Mouse (Mus musculus): ENCODE results near the gene Avil.

Avil gene

GRCm38 (mm10) chr10:127000529-127000928 lies at the start of gene Avil:
Avil (plus strand) TSS chr10:127000709.
- DNase-seq (ENCODE audit: low read depth): peak; percentile 39

DNA sequence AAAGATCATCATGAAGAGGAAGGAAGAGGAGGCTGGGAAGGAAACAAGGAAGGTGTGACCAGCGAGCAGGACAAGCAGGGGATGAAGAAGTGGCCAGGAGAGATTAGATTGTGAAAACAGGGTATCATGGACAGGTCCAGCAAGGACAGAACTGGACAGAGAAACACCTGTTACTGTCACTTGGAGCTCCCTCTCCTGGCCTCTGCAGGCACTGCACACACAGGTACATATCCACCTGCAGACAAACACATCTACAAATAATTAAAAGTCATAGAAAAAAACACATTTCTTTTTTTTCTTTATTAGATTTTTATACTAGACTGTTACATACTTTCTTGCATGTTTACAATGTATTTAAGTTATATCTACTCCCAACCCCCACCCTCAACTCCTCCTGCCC lies 48.1 kb upstream of the Avil start:
- no peak for DNase-seq (ENCODE audit: low read depth)

GRCm38 (mm10) chr10:126953029-126953471 lies 47.5 kb upstream of the Avil start:
- no peak for DNase-seq (ENCODE audit: low read depth)

DNA sequence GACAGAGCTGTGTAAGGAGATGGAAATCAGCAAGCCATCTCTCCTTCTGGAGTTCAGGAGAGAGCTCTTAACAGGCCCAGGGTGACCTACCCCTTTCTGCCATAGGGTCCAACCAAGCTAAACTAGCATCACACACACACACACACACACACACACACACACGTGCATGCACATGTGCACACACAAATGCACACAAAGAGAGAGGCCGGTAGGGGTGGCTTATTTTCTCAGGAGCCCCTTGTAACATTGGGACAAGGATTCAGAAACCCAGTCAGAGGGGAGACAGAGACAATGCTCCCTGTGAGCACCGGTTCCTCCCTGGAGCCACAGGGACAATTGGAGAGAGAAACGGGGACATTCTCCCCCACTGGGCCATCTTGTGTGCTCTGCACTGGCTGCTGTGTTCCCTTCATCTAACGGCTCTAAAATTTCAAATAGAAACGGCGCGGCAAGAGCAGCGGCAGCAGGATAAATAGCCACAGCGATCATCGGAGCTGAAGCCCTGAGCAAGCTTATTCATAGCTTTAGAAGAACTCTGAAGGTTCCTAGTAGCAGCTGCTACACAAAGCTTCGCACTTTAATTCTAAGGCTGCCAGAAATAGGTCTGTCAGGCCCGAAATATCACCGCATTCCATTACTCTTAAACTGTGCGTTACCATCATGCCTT lies 43.7 kb upstream of the Avil start:
- no peak for DNase-seq (ENCODE audit: low read depth)

DNA sequence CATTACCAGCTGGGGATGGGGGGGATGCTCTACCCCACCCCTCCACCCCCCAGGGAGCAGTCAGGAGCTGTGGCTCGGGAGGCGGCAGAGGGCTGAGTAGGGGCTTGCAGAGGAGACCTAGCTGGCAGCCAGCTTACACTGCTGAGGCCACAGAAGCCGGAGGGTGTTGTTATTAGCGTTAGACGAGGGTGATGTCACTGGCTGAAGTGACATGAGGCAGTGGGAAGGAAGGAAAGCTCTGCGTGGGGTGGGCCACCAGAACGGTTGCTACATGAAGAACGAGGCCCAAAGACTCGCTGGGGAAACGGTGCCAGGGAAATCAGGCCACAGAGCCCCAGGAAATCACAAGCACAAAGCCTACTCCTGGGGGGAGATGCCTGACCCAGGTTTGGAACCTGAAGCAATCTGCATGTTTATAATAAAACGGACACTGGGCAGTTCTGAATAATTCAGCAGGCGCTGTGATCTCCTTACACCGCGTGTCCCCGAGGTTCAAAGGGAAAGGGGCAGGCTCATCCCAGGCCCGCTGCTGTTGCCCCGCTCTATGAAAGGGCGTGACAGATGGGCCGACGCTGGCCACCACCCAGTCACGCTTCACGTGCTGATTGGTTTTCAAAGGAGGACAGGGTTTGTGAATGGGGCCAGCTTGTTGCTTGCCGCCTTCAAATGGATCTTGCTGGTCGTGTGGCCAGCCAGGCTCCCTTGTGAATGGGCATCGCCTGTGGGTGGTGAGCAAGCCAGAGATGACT lies 43.0 kb upstream of the Avil start:
- DNase-seq (ENCODE audit: low read depth): no peak

- DNase-seq (ENCODE audit: low read depth): no peak
Measured at GRCm38 (mm10) chr10:126960496-126960895, 40.0 kb upstream of the Avil start.

GRCm38 (mm10) chr10:126961757-126962156 lies 38.8 kb upstream of the Avil start:
- no peak for DNase-seq (ENCODE audit: low read depth)

DNA sequence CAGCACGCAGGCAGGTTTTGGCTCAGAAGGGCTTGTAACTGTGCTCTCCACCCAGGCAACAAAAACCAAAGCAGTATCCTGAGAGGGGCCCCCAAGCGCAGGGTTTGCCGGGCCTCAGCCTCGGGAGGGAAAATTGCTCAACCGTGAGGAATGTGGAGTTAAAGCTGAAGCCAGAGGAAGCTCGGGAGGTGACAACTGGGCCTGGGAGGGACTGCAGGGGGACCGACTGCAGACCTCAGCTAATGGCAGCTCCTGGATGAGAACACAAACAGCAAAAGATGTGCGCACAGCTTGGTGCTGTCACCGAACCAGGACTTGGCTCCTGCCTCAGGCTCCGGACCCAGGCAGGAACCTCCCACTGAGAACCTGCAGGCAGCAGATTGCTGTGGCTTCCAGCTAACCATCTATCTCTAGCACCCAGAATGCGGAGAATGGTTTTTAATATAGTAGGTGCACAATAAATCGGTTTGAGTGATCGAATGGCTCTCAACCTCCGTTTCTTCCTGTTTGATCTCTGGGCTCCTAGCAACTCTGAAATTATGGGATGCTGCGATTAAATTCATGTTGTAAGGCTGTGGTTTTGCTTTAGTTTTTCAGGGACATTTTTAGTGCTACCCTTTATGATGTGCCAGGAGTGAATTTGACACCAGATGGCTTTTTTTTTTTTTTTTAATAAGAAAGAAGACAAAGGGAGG lies 38.1 kb upstream of the Avil start:
- no peak for DNase-seq (ENCODE audit: low read depth)

DNA sequence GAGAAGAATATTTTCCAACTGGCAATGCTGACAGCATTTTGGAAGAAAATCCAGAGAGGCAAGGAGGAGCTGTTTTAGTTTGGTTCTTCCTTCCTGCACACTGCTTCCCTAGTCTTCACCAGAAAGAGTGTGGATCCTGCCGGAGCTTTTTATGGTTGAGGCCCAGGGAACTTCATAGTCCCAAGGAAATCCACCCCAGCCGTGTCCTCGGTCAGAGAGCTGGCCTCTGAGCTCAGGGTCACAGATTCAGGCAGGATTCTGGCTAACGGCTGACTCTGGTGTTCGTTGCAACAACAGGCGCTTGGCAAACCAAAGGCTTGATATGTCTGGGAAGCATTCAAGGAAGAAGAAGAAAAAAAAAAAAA lies 37.6 kb upstream of the Avil start:
- no peak for DNase-seq (ENCODE audit: low read depth)

- no peak for DNase-seq (ENCODE audit: low read depth)
Measured at GRCm38 (mm10) chr10:126963821-126964220, 36.7 kb upstream of the Avil start.

GRCm38 (mm10) chr10:126971363-126972050 lies 29.0 kb upstream of the Avil start:
- DNase-seq (ENCODE audit: low read depth): no peak

DNA sequence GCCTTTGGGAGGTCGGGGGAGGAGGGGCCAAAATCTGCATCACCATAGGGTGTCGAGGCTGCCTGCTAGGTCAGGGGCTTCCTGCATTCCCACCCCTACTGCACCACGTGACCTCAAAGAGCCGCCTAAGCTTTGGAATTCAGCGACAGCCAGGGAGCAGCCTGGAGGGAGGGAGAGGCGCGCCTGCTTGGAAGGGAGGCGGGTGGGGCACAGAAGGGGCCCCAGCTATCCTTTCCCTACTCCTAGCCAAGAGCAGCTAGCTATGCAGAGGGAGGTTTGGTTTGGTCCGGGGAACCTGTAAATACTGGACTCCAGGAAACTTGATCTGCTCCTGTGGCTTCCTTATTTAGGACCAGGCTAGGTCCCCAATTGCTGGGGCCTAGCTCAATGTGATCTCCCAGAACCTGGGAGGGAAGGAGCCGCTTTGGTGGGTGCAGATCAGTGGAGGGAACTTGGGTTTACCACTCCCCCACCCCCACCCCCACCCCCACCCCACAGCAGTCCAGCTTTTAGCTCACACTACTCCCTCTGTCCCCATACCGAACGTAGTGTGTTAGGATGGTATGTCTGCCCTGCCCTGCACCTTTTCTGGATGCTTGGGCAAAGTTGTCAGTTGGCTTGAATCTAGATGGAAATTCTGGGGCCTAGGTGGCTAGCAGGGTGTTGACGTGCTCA lies 28.3 kb upstream of the Avil start:
- DNase-seq (ENCODE audit: low read depth): no peak

GRCm38 (mm10) chr10:126972988-126973387 lies 27.5 kb upstream of the Avil start:
- no peak for DNase-seq (ENCODE audit: low read depth)

DNA sequence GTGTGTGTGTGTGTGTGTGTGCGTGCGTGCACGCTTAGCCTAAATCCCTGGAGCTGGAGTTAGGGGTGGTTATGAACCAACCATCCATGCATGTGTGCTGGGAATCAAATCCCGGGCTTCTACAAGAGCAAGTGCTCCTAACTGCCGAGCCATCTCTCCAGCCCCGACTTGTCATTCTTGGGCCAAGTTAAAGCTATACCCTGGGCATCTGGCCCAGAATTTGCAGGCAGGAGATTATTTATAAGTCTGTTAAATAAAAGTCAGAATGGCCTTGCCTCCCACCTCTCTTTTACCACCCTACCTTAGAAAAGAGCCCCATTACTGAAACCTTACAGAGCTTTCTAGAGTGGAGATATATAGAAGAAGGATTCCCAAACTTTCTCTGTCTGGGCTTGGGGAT lies 24.8 kb upstream of the Avil start:
- DNase-seq (ENCODE audit: low read depth): no peak

DNA sequence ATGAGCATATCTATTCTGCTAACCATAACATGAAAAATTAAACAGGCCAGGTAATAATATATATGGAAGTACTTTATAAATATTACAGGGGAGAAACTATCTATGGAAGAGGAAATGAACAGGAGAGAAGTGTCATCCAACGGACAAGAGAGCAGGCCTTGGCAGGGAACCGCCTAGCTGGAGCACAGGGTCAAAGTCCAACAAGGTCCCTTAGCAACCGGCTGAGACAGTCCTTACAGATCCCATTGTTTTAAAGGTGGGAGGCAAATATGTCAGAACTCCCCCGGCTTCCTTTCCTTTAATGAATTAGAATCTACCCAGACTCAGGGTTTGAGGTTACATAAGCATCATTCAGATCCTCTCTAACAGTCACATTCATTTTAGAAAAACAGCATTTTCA lies 23.4 kb upstream of the Avil start:
- no peak for DNase-seq (ENCODE audit: low read depth)

DNA sequence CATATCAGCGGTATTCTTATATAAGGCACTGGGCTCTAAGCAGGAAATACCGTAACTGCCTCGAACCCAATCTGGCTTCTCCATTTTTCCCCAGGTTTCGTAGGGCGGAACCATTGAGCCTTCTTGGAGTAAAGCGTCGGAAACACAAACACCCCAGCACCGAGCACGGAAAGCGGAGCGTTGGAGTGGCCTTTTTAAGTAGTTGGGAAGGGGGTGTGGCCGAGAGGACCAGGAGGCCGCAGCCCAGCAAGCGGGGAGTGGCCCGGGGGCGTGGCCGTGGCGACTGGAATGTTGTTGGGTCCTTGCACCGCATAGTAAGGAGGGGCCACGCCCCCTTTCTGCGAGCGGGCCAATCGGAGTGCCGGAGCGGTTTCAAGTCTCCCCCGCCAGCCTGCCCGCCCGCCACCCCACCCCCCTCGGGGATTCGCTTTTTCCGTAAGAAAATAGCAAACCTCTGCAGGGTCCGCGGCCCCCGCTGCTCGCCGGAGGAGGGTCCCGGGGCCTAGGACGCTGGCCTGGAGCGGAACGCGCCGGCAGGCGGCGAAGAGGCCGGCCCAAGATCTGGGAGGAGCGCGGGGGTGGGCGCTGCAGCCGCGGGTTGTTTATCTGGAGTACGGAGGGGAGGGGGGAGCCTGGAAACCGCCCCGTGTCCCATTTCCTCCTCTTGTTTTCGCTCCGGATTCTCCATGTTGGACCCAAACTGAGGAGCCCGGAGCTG lies 22.1 kb upstream of the Avil start, which contains the start of gene Ctdsp2:
Gene Ctdsp2, plus strand, starts transcription at position 441 of the 718 bp plus-strand sequence.
- DNase-seq (ENCODE audit: low read depth): peak; percentile 99

GRCm38 (mm10) chr10:126979121-126979635 lies 21.3 kb upstream of the Avil start:
- DNase-seq (ENCODE audit: low read depth): no peak

- DNase-seq (ENCODE audit: low read depth): no peak
Measured at GRCm38 (mm10) chr10:126979636-126980151, 20.8 kb upstream of the Avil start.

DNA sequence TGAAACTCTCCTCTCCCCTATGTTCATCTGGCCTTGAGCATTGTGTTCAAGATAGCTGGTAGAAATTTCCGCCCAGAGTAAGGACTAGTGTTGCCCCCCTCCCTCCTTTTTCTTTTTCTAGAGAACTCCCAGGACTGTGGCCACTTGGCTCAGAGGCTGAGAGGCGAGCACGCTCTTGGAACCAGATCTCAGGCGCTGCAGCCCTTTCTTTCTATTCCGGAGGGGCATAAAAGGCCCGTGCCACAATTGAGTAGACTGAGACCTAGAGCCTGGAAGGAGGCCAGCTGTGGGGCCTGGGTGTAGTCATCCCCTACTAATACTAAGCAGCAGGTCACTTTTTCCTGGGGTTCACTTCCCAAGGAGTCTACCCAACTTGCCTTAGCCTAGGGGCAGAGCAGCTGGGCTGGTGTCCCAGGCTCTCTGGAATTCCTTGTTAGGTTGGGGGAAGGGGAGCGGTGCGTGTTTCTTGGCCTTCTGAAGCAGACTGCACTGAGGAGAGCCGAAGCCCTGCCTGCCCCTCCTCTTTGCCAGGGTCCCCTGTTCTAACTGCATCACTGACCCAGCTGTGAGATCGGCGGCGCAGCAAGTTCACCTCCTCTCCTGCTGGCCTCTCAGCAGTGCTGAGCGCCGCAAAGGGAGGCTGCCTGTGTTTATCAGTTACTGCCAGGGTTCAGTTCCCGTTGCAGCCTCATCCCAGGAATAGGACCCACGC lies 20.1 kb upstream of the Avil start:
- no peak for DNase-seq (ENCODE audit: low read depth)

DNA sequence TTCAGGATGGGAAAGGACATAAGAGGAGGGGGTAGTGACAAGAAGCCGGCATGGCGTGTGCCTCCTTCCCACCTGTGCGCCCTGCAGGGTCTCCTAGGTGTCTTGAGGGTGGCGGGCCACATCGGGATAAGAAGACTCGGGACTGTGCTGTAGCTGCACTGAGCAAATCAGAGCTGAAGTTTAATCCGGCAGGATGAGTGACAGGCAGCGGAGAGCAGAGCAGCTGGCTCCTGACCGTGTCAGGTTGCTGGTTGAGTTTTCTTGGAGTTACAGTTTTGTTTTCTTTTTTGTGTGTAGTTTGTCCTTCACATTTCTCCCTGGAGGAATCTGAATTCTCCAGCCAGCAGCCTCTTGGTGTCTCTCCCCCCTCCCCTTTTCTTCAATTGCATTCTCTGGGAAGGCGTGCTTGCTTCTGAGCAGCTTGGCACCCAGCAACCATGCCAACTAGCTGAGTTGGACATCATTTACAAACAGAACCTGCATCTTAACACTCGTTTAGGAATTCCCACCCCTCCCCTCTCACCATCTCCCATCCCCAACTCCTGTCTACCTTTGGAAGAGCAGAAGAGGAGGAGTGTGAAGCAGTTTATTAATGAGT lies 19.5 kb upstream of the Avil start:
- DNase-seq (ENCODE audit: low read depth): no peak
